8 mouse cellular contexts compared by ENCODE assay signal in the genomic region with DNA sequence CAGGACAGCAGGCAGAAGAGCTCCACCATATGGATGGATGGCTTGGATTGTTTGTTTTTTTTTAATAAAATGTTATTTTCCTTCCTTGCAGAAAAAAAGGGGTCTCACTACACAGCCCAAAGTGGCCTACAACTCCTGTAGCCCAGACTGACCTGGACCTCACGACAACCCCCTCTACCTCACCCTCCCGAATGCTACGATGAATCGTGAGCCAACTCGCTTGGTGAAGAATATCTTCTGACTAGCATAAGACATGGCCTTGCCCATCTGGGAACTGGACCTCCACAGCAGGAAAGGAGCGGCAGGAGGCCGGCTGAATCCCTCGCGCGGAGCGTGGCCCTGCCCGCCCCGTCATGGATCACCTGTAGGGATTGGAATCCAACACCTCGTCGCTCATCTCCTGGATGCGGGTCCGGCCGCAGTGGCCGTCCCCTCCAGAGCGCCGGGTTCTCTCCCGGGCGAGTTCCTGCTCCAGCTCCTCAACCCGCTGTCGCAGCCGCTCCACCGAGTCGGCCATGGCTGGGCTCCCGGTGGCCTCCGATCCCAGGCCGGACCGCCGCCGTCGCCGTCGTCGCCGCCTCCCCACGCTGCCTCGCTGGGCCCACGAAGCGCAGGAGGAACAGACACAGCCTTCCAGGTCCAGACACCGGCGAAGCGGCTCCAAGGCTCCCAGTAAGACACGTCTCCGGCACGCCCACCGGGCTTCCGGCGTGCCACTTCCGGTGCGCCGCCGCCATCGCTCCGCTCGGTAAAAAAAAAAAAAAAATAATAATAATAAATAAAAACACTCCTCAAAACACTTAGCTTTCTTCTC. TPM values are rescaled to one million over a fixed set of nuclear protein-coding genes. Genes with fewer than 3 reads are reported as not detected.
DNase-seq lines count a peak whose midpoint lies in the region; ATAC-seq and TF ChIP-seq lines count a peak whose summit lies in the region.

Gene Uba5 (minus strand): TSS at position 705 of the 814 bp plus-strand sequence.

- peaks cover 19% of the 10 kb centered on the region for H3K4me1 ChIP-seq in embryonic facial prominence, embryonic 13.5 days
- H3K4me1 ChIP-seq in heart, embryonic 11.5 days (ENCODE audit: control insufficient read depth, insufficient read depth, low read length): peaks cover 13% of the 10 kb centered on the region
- H3K4me1 ChIP-seq in liver, embryonic 16.5 days (ENCODE audit: control insufficient read depth, low read depth, low read length): peaks cover 14% of the 10 kb centered on the region
- peaks cover 21% of the 10 kb centered on the region for H3K4me1 ChIP-seq in neural tube, embryonic 15.5 days

- DNase-seq in left cerebral cortex, adult 2 months (ENCODE audit: extremely low spot score in 1 of 2, low spot score in 2 of 2): peak; percentile 69 to 72
- no peak for DNase-seq in left cerebral cortex, adult 9 months (ENCODE audit: low spot score in 2 of 2)
- DNase-seq in kidney, postnatal 14 days: peak; percentile 86
- peak; percentile 71 to 76 for DNase-seq in thymus, postnatal 36 days

- no peaks in the 10 kb centered on the region for H3K27me3 ChIP-seq in embryonic facial prominence, embryonic 13.5 days
- no peaks in the 10 kb centered on the region for H3K27me3 ChIP-seq in heart, embryonic 11.5 days (ENCODE audit: control insufficient read depth, insufficient read depth, low read length)
- H3K27me3 ChIP-seq in liver, embryonic 16.5 days (ENCODE audit: control insufficient read depth, insufficient read depth, low read depth, low read length): no peaks in the 10 kb centered on the region
- H3K27me3 ChIP-seq in neural tube, embryonic 15.5 days (replicated peaks): no peaks in the 10 kb centered on the region

- no peak for TF ChIP-seq CTCF in left cerebral cortex, adult 2 months (IDR thresholded peaks at IDR 0.05)

- no peak for ATAC-seq in embryonic facial prominence, embryonic 13.5 days (ENCODE audit: insufficient number of reproducible peaks, insufficient read depth, low FRiP score, low TSS enrichment, low read depth)
- peak; percentile 78 for ATAC-seq in heart, embryonic 11.5 days (replicated peaks; ENCODE audit: insufficient number of reproducible peaks, low FRiP score, low TSS enrichment)
- ATAC-seq in liver, embryonic 16.5 days (ENCODE audit: low read depth): peak; percentile 72
- ATAC-seq in neural tube, embryonic 15.5 days (ENCODE audit: low FRiP score): peak; percentile 87

- H3K36me3 ChIP-seq in embryonic facial prominence, embryonic 13.5 days: peaks cover 31% of the 10 kb centered on the region
- H3K36me3 ChIP-seq in heart, embryonic 11.5 days (ENCODE audit: control insufficient read depth, insufficient read depth, low read length): peaks cover 9% of the 10 kb centered on the region; the same call in 1 of the 2 replicates
- no peaks in the 10 kb centered on the region for H3K36me3 ChIP-seq in liver, embryonic 16.5 days (ENCODE audit: control insufficient read depth, insufficient read depth)
- H3K36me3 ChIP-seq in neural tube, embryonic 15.5 days: peaks cover 21% of the 10 kb centered on the region

- intact Hi-C loops in left cerebral cortex, adult 2 months (cut with DNase I): no loop called here

- H3K9me3 ChIP-seq in embryonic facial prominence, embryonic 13.5 days: no peaks in the 10 kb centered on the region
- H3K9me3 ChIP-seq in heart, embryonic 11.5 days (replicated peaks; ENCODE audit: control insufficient read depth, low read length): no peaks in the 10 kb centered on the region
- no peaks in the 10 kb centered on the region for H3K9me3 ChIP-seq in liver, embryonic 16.5 days (replicated peaks; ENCODE audit: control insufficient read depth, low read length)
- H3K9me3 ChIP-seq in neural tube, embryonic 15.5 days (replicated peaks): no peaks in the 10 kb centered on the region

- H3K9ac ChIP-seq in embryonic facial prominence, embryonic 13.5 days: peak within 1 kb of the TSS; percentile 93
- peak within 1 kb of the TSS; percentile 89 for H3K9ac ChIP-seq in heart, embryonic 11.5 days (ENCODE audit: low read depth, low read length)
- peak within 1 kb of the TSS; percentile 77 for H3K9ac ChIP-seq in liver, embryonic 16.5 days (ENCODE audit: low read depth, low read length)
- H3K9ac ChIP-seq in neural tube, embryonic 15.5 days (replicated peaks): peak within 1 kb of the TSS; percentile 96

- H3K27ac ChIP-seq in left cerebral cortex, adult 2 months: peak within 1 kb of the TSS; percentile 99
- H3K27ac ChIP-seq in embryonic facial prominence, embryonic 13.5 days: peak within 1 kb of the TSS; percentile 73
- peak within 1 kb of the TSS; percentile 62; the same call in 1 of the 2 replicates for H3K27ac ChIP-seq in heart, embryonic 11.5 days (ENCODE audit: low read depth, low read length)
- H3K27ac ChIP-seq in liver, embryonic 16.5 days (ENCODE audit: low read length): peak within 1 kb of the TSS; percentile 63
- H3K27ac ChIP-seq in neural tube, embryonic 15.5 days (replicated peaks): peak within 1 kb of the TSS; percentile 85

- peak within 1 kb of the TSS; percentile 86 for H3K4me2 ChIP-seq in embryonic facial prominence, embryonic 13.5 days
- H3K4me2 ChIP-seq in heart, embryonic 11.5 days: peak within 1 kb of the TSS; percentile 87
- peak within 1 kb of the TSS; percentile 89 for H3K4me2 ChIP-seq in liver, embryonic 16.5 days (ENCODE audit: low read depth, low read length)
- H3K4me2 ChIP-seq in neural tube, embryonic 15.5 days: peak within 1 kb of the TSS; percentile 86

- whole genome bisulfite sequencing in embryonic facial prominence, embryonic 13.5 days: under 1% methylated on average over 59 of the region's 59 CpGs
- under 1% methylated on average over 59 of the region's 59 CpGs for WGBS in heart, embryonic 11.5 days (ENCODE audit: insufficient replicate concordance)
- WGBS in liver, embryonic 16.5 days (ENCODE audit: insufficient replicate concordance): under 1% methylated on average over 58 of the region's 59 CpGs
- WGBS in neural tube, embryonic 15.5 days: under 1% methylated on average over 59 of the region's 59 CpGs

- H3K4me3 ChIP-seq in left cerebral cortex, adult 2 months: peak within 1 kb of the TSS; percentile 99
- peak within 1 kb of the TSS; percentile 100 for H3K4me3 ChIP-seq in embryonic facial prominence, embryonic 13.5 days
- peak within 1 kb of the TSS; percentile 99 for H3K4me3 ChIP-seq in heart, embryonic 11.5 days (ENCODE audit: low read depth, low read length)
- peak within 1 kb of the TSS; percentile 88 for H3K4me3 ChIP-seq in liver, embryonic 16.5 days (ENCODE audit: low read depth, low read length)
- peak within 1 kb of the TSS; percentile 99 for H3K4me3 ChIP-seq in neural tube, embryonic 15.5 days (replicated peaks)

RNA-seq across cellular contexts. Expression of gene Uba5, which starts in this region (rescaled TPM):
- 10 to 100 TPM; 39.2 to 42.2 TPM for total RNA-seq in left cerebral cortex, adult 2 months (2021)
- 64.3 and 65.2 TPM in 2 replicates for polyA plus RNA-seq in embryonic facial prominence, embryonic 13.5 days (2015; fragmentation: Nextera tagmentation; extraction: Ambion mirVana)
- polyA plus RNA-seq in heart, embryonic 11.5 days (2014; fragmentation: Nextera tagmentation; extraction: Ambion mirVana): 42.5 and 49.4 TPM in 2 replicates
- 17.3 and 18.2 TPM in 2 replicates for polyA plus RNA-seq in liver, embryonic 16.5 days (2015; fragmentation: Nextera tagmentation; extraction: Ambion mirVana)
- 64.3 and 68.0 TPM in 2 replicates for polyA plus RNA-seq in neural tube, embryonic 15.5 days (2015; fragmentation: Nextera tagmentation; extraction: Ambion mirVana)

Comparison
In these comparisons a context has a peak if more than half of its experiments do, and no peak if none do; other contexts are left out.
1. DNase-seq: peak in left cerebral cortex, adult 2 months (2 of 2), kidney, postnatal 14 days (single experiment) and thymus, postnatal 36 days (2 of 2); none in left cerebral cortex, adult 9 months (0 of 2).
2. Peak in every context shown above with its lines, with median percentiles within 50 percentile points of each other: H3K27ac ChIP-seq, H3K4me3 ChIP-seq, H3K4me2 ChIP-seq and H3K9ac ChIP-seq.